Mouse (Mus musculus): ENCODE results near the gene Robo2.

GRCm38 (mm10) chr16:74113155-74113554 lies 298.5 kb downstream of the Robo2 start:
- TF ChIP-seq CTCF (IDR thresholded peaks at IDR 0.05; ENCODE audit: low read depth) (no peak), EP300 (IDR thresholded peaks at IDR 0.05; ENCODE audit: low read depth) (no peak)

Data from liver, embryonic 14.5 days (tissue).